Mouse (Mus musculus): ENCODE measurements around the gene Cyp4f13. TPM values are rescaled to one million over a fixed set of nuclear protein-coding genes. Genes with fewer than 3 reads are reported as not detected.
A peak's percentile ranks its signal among the peaks of the same experiment; 100 is the strongest.

Gene Cyp4f13
- 8.0 and 9.6 TPM in 2 replicates for polyA plus RNA-seq (2015; fragmentation: Nextera tagmentation; extraction: Ambion mirVana)

DNA sequence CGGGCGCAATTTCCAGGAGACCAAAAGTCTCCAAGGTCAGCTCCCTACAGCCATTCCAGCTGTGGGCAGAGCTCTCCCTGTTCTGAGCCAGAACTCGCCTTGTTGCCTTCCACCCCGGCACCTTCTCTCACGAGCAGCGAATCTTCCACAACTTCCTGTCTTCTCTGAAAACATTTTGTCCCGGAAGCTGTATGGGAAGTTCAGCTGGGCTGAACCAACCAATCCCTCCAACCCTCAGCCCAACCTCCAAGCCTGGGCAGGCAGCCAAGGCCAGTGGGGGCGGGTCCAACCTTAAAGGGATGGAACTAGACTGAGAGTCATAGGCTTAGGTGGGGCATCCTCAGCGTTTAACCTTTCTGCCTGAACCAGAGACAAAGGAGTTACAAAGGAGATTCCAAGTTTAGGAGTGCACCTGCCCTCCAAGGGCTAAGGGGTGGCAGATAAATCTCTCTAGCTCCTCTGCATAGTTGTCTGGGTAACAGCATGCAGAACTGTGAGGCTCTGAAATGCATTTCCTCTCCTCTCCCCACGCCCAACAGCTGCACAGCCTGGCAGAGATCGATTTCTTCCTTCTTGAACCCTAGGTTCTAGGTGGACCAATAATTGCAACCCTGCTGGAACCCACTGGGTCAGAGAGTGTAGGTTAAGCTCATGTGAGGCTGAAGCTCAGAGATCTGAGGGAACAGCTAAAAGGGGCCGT is at the start of gene Cyp4f13:
Gene Cyp4f13, minus strand, starts transcription at position 188 of the 700 bp plus-strand sequence.
- Histone ChIP-seq H3K27me3 (ENCODE audit: control insufficient read depth, insufficient read depth, low read depth, low read length) (no peaks in the 10 kb centered on the region), H3K9me3 (replicated peaks; ENCODE audit: control insufficient read depth, low read length) (no peaks in the 10 kb centered on the region), H3K36me3 (ENCODE audit: control insufficient read depth, insufficient read depth) (no peaks in the 10 kb centered on the region), H3K4me3 (ENCODE audit: low read depth, low read length) (peak within 1 kb of the TSS; percentile 62), H3K9ac (ENCODE audit: low read depth, low read length) (peak within 1 kb of the TSS; percentile 51), H3K27ac (ENCODE audit: low read length) (peak within 1 kb of the TSS; percentile 52), H3K4me1 (ENCODE audit: control insufficient read depth, low read depth, low read length) (peaks cover 12% of the 10 kb centered on the region), H3K4me2 (ENCODE audit: low read depth, low read length) (peak within 1 kb of the TSS; percentile 60)
- WGBS (ENCODE audit: insufficient replicate concordance) = 8% methylated on average over 12 of the region's 12 CpGs
- ATAC-seq (ENCODE audit: low read depth) = peak; percentile 97

DNA sequence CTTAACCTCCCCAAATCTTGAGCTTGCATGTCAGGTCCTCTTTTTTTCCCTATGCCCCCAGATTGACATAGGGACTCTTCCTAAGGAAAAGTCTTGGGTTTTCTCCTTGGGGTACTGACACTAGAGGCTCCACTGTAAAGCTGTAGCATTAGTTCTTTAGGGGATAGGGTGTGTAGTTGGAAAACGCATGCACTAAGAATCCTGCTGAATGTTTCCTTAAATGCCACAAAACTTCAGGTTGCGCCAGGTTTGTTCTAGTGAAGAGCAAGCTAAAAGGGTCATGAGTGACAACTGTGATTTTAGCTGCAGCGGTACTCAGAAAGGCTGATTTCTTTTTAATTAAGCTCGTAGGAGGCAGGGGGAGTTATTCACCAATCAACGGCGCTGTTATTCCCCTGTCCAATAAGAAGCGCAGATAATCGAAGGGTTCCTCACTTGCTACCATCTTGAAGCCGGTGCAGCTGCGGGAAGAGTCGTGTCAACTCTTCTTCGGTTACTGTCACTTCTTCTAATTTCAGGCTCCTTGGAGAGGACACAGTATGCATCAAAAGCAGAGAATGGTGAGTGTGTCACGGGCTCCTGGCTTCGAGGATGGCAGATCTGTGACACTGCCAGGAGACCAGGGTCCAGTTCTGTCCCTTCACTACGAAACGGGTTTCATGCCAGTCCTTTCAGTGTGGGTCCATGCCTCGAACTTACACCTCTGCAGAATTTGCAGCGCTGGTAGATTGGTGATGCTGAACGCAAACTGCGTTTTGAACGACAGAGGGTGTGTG is 45.7 kb upstream of the Cyp4f13 start, which contains the start of gene Zfp952:
Gene Zfp952, plus strand, starts transcription at position 431 of the 776 bp plus-strand sequence.
- Histone ChIP-seq H3K36me3 (ENCODE audit: control insufficient read depth, insufficient read depth) (no peaks in the 10 kb centered on the region; the same call in 1 of the 2 replicates), H3K4me2 (ENCODE audit: low read depth, low read length) (peak within 1 kb of the TSS; percentile 71), H3K9me3 (replicated peaks; ENCODE audit: control insufficient read depth, low read length) (no peaks in the 10 kb centered on the region), H3K27me3 (ENCODE audit: control insufficient read depth, insufficient read depth, low read depth, low read length) (no peaks in the 10 kb centered on the region), H3K9ac (ENCODE audit: low read depth, low read length) (peak within 1 kb of the TSS; percentile 66), H3K27ac (ENCODE audit: low read length) (peak within 1 kb of the TSS; percentile 65), H3K4me1 (ENCODE audit: control insufficient read depth, low read depth, low read length) (peaks cover 8% of the 10 kb centered on the region), H3K4me3 (ENCODE audit: low read depth, low read length) (peak within 1 kb of the TSS; percentile 76)
- ATAC-seq (ENCODE audit: low read depth) = peak; percentile 94
- 1% methylated on average over 21 of the region's 21 CpGs for WGBS (ENCODE audit: insufficient replicate concordance)

DNA sequence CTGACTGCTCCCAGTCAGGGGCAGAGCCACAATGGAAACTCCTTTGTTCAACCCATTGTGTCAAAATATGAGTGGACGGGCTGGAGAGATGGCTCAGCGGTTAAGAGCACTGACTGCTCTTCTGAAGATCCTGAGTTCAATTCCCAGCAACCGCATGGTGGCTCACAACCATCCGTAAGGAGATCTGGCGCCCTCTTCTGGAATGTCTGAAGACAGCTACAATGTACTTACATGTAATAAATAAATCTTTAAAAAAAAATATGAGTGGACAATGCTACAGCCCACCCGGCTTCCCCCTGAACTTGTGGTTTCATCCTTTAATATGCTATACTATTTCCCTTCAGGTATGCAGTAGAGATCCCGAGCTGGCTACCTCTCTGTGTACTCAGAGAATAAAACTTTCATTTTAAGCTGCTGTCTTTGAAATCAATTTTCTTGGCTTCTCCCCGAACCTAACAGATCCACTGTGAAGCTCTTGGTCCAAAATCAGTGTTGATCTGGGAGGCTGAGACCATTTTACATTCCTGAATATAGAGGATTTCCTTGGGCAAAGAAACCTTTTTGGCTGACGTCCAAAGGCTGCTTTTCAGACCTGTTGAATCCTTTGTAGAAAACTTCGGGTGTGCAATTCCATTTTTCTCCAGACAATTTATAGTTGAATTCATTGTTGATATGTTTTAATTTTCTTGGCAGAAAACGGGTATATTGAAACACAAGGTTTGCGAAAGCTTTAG is 44.9 kb upstream of the Cyp4f13 start:
- no peaks in the 10 kb centered on the region for H3K9me3 ChIP-seq (replicated peaks; ENCODE audit: control insufficient read depth, low read length)
- no peak overlapping the region for H3K27ac ChIP-seq (ENCODE audit: low read length)
- peak overlapping the region; percentile 71 for H3K4me2 ChIP-seq (ENCODE audit: low read depth, low read length)
- no peaks in the 10 kb centered on the region for H3K27me3 ChIP-seq (ENCODE audit: control insufficient read depth, insufficient read depth, low read depth, low read length)
- 60% methylated on average over 12 of the region's 12 CpGs for WGBS (ENCODE audit: insufficient replicate concordance)
- peak overlapping the region; percentile 76 for H3K4me3 ChIP-seq (ENCODE audit: low read depth, low read length)
- H3K9ac ChIP-seq (ENCODE audit: low read depth, low read length) = no peak overlapping the region
- ATAC-seq (ENCODE audit: low read depth) = no peak
- peaks cover 8% of the 10 kb centered on the region for H3K4me1 ChIP-seq (ENCODE audit: control insufficient read depth, low read depth, low read length)
- H3K36me3 ChIP-seq (ENCODE audit: control insufficient read depth, insufficient read depth) = no peaks in the 10 kb centered on the region; the same call in 1 of the 2 replicates

DNA sequence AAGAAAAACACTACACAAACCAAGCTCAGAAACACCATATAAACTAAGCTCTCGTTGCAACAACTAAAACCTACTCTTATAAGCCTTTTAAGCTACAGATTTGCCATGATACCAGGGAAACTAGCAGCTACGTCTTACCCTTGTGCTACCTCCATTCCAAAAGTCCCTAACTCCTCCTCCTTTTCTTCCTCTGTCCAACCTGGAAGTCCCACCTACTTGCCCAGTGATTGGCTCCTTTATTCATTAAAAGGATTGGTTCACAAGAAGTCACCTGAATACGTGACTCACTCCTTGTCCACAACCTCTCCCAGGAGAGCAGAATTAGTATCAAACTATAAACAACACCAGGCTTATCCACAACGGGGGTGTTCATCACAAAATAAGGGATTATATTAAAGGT is 39.1 kb upstream of the Cyp4f13 start:
- WGBS (ENCODE audit: insufficient replicate concordance) = 47% methylated on average over 4 of the region's 4 CpGs
- H3K9me3 ChIP-seq (replicated peaks; ENCODE audit: control insufficient read depth, low read length) = no peaks in the 10 kb centered on the region
- ATAC-seq (ENCODE audit: low read depth) = no peak
- H3K27me3 ChIP-seq (ENCODE audit: control insufficient read depth, insufficient read depth, low read depth, low read length) = no peaks in the 10 kb centered on the region
- no peak overlapping the region for H3K4me3 ChIP-seq (ENCODE audit: low read depth, low read length)
- no peak overlapping the region for H3K9ac ChIP-seq (ENCODE audit: low read depth, low read length)
- H3K4me1 ChIP-seq (ENCODE audit: control insufficient read depth, low read depth, low read length) = no peaks in the 10 kb centered on the region
- H3K4me2 ChIP-seq (ENCODE audit: low read depth, low read length) = no peak overlapping the region
- no peaks in the 10 kb centered on the region for H3K36me3 ChIP-seq (ENCODE audit: control insufficient read depth, insufficient read depth)
- H3K27ac ChIP-seq (ENCODE audit: low read length) = no peak overlapping the region

DNA sequence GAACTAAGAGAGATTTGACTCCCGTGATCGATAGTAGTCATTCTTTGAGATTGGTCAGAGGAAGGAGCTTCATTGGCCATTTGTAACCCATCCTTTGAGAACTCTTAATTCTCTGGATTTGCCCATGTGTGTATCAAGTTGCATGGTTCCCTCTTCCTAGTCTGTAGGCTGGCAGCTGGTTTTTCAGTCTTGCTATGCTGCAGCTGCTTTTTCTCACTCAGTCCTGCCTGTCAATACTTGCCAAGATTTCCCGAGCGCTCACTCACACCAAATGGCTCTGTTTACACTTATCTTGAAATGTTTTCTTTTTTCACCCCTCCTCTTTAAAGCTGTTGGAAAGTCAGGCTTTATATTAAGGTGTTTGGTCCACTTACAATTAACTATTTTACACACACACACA is 34.2 kb upstream of the Cyp4f13 start:
- H3K4me3 ChIP-seq (ENCODE audit: low read depth, low read length) = no peak overlapping the region
- no peak overlapping the region for H3K9ac ChIP-seq (ENCODE audit: low read depth, low read length)
- H3K4me1 ChIP-seq (ENCODE audit: control insufficient read depth, low read depth, low read length) = no peaks in the 10 kb centered on the region
- H3K9me3 ChIP-seq (replicated peaks; ENCODE audit: control insufficient read depth, low read length) = no peaks in the 10 kb centered on the region
- peaks cover 25% of the 10 kb centered on the region for H3K36me3 ChIP-seq (ENCODE audit: control insufficient read depth, insufficient read depth)
- ATAC-seq (ENCODE audit: low read depth) = no peak
- H3K27ac ChIP-seq (ENCODE audit: low read length) = no peak overlapping the region
- no peaks in the 10 kb centered on the region for H3K27me3 ChIP-seq (ENCODE audit: control insufficient read depth, insufficient read depth, low read depth, low read length)
- WGBS (ENCODE audit: insufficient replicate concordance) = 90% methylated on average over 4 of the region's 4 CpGs
- no peak overlapping the region for H3K4me2 ChIP-seq (ENCODE audit: low read depth, low read length)

DNA sequence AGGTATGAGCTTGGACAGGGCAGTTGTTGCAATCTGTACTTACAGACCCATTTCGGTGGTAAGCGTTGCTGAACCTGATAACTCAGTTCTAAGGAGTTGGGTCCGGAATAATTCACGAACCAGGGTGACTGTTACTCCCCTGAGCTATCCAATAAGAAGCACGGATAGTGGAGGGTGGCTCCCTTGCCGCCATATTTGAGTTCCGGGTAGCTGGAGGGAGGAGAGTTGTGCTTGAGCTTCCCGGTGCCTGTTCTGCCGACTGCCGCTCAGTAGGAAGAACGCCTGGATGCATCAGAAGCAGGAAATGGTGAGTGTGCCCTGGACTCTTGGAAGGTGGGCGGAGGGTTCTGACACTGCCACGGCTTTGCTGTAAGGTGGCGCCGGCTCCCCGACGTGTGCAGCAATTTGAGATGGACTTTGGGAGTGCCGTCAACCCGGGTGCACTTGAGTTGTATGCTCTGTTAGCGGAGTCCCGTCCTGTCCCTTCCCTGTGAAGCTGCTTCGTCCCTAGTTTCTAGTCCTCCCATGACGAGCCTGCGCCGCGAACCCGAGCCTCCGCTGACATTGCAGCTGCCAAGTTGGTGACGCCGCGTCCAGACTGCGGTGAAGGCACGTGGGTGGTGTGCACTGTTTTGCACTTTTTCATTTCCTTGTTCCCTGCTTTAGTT is 18.6 kb upstream of the Cyp4f13 start, which contains the start of gene Zfp472:
Gene Zfp472, plus strand, starts transcription at position 192 of the 668 bp plus-strand sequence.
- Histone ChIP-seq H3K9ac (ENCODE audit: low read depth, low read length) (peak within 1 kb of the TSS; percentile 80), H3K36me3 (ENCODE audit: control insufficient read depth, insufficient read depth) (no peaks in the 10 kb centered on the region), H3K27me3 (ENCODE audit: control insufficient read depth, insufficient read depth, low read depth, low read length) (no peaks in the 10 kb centered on the region), H3K4me1 (ENCODE audit: control insufficient read depth, low read depth, low read length) (peaks cover 18% of the 10 kb centered on the region), H3K4me3 (ENCODE audit: low read depth, low read length) (peak within 1 kb of the TSS; percentile 91), H3K27ac (ENCODE audit: low read length) (peak within 1 kb of the TSS; percentile 87), H3K4me2 (ENCODE audit: low read depth, low read length) (peak within 1 kb of the TSS; percentile 88), H3K9me3 (replicated peaks; ENCODE audit: control insufficient read depth, low read length) (no peaks in the 10 kb centered on the region)
- peak; percentile 98 for ATAC-seq (ENCODE audit: low read depth)
- WGBS (ENCODE audit: insufficient replicate concordance) = under 1% methylated on average over 33 of the region's 33 CpGs

DNA sequence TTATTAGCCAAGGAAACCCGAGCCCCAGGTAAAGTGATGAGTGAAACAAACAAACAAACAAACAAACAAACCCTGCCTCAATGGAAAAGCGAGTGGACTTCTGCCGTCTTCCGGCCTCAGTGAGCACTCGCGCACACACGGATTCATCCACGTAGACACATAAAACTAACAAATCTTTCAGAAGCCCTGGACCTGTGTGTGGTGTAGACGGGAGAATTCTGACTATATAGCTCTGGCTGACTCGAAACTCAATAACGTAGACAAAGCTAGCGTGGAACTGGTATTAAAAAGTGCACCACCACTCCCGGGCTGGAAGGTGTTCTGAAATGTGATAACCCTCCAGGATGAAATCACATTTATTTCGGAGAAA is 18.0 kb upstream of the Cyp4f13 start:
- Histone ChIP-seq H3K27me3 (ENCODE audit: control insufficient read depth, insufficient read depth, low read depth, low read length) (no peaks in the 10 kb centered on the region), H3K4me2 (ENCODE audit: low read depth, low read length) (peak overlapping the region; percentile 88), H3K4me3 (ENCODE audit: low read depth, low read length) (peak overlapping the region; percentile 91), H3K36me3 (ENCODE audit: control insufficient read depth, insufficient read depth) (no peaks in the 10 kb centered on the region), H3K9ac (ENCODE audit: low read depth, low read length) (peak overlapping the region; percentile 80), H3K9me3 (replicated peaks; ENCODE audit: control insufficient read depth, low read length) (no peaks in the 10 kb centered on the region), H3K4me1 (ENCODE audit: control insufficient read depth, low read depth, low read length) (peaks cover 18% of the 10 kb centered on the region), H3K27ac (ENCODE audit: low read length) (peak overlapping the region; percentile 87)
- peak; percentile 9 for ATAC-seq (ENCODE audit: low read depth)
- 0% methylated on average over 14 of the region's 14 CpGs for WGBS (ENCODE audit: insufficient replicate concordance)

DNA sequence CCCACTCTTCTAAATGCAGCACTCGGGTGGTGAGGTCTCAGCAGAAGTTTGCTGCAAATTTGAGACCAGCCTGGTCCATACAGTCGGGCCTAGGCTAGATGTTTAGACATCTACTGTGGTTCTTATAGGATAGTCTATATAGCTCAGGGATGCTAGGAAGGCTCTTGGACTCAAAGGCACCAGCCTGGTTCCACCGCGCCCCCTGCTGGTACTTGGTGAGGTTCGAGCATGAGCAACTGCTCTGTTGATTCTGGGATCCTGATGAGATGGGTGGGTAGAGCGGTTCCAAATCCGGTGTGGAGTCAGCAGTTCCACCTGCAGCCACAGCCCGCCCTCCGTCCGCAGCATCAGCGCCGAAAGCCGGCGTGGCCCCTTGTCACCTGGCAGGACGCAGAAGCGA is 4.2 kb upstream of the Cyp4f13 start:
- ATAC-seq (ENCODE audit: low read depth) = no peak
- Histone ChIP-seq H3K4me1 (ENCODE audit: control insufficient read depth, low read depth, low read length) (peaks cover 9% of the 10 kb centered on the region), H3K9me3 (replicated peaks; ENCODE audit: control insufficient read depth, low read length) (no peaks in the 10 kb centered on the region), H3K27ac (ENCODE audit: low read length) (no peak overlapping the region), H3K4me3 (ENCODE audit: low read depth, low read length) (no peak overlapping the region), H3K4me2 (ENCODE audit: low read depth, low read length) (no peak overlapping the region), H3K9ac (ENCODE audit: low read depth, low read length) (no peak overlapping the region), H3K36me3 (ENCODE audit: control insufficient read depth, insufficient read depth) (no peaks in the 10 kb centered on the region), H3K27me3 (ENCODE audit: control insufficient read depth, insufficient read depth, low read depth, low read length) (no peaks in the 10 kb centered on the region)
- WGBS (ENCODE audit: insufficient replicate concordance) = 30% methylated on average over 16 of the region's 16 CpGs
